Mouse (Mus musculus) stomach, embryonic 14.5 days (tissue): Measurements from ENCODE around the gene Dolk. TPM values are rescaled to one million over a fixed set of nuclear protein-coding genes. Genes with fewer than 3 reads are reported as not detected.

Source experiments
- ATAC-seq: fragments of 200-750 bp; cut with Nextera tagmentation; 2 replicates; pipeline ENCODE4 v1.8.0; 2017; ENCODE audit warnings: low read depth, moderate TSS enrichment; ENCODE audit not compliant: insufficient number of reproducible peaks, insufficient read depth, low FRiP score
- H3K27ac ChIP-seq: fragments of 300-500 bp; sonication (generic); 2 replicates; pipeline ENCODE4 v1.5.1; 2014; ENCODE audit warnings: mild to moderate bottlenecking, low read length, moderate library complexity, mixed read lengths
- H3K27me3 ChIP-seq: fragments of 300-500 bp; sonication (generic); 2 replicates; pipeline ENCODE4 v1.6.1; 2014; ENCODE audit warnings: low read length, control low read depth, mixed read lengths; ENCODE audit not compliant: control insufficient read depth, insufficient read depth
- H3K36me3 ChIP-seq: fragments of 300-500 bp; sonication (generic); 2 replicates; pipeline ENCODE4 v1.6.1; 2014; ENCODE audit warnings: mild to moderate bottlenecking, control low read depth, low read length, moderate library complexity, mixed read lengths; ENCODE audit not compliant: control insufficient read depth, insufficient read depth
- H3K4me1 ChIP-seq: fragments of 300-500 bp; sonication (generic); 2 replicates; pipeline ENCODE4 v1.6.1; 2014; ENCODE audit warnings: low read length, control low read depth, mixed read lengths; ENCODE audit not compliant: control insufficient read depth, insufficient read depth
- H3K4me2 ChIP-seq: fragments of 300-500 bp; sonication (generic); replicated peaks from 2 replicates; pipeline ENCODE4 v1.6.1; 2014; ENCODE audit warnings: low read depth, low read length, control low read depth
- H3K4me3 ChIP-seq: fragments of 300-500 bp; sonication (generic); 2 replicates; pipeline ENCODE4 v1.5.1; 2014; ENCODE audit warnings: low read depth, low read length, control low read depth
- H3K9ac ChIP-seq: fragments of 300-500 bp; sonication (generic); replicated peaks from 2 replicates; pipeline ENCODE4 v1.6.1; 2014; ENCODE audit warnings: low read depth, mild to moderate bottlenecking, control low read depth, low read length, moderate library complexity, mixed read lengths
- H3K9me3 ChIP-seq: fragments of 300-500 bp; sonication (generic); 2 replicates; pipeline ENCODE4 v1.6.1; 2016; ENCODE audit warnings: low read depth, low read length, control low read depth; ENCODE audit not compliant: control insufficient read depth
- WGBS: fragments of 180-500 bp; shearing (Covaris S2); extraction: QIAGEN DNeasy Blood & Tissue Kit; methylation state at CpG from one replicate; pipeline ENCODE4 v1.1.7; 2014; 5-methylcytosine and 5-hydroxymethylcytosine counted together
- polyA plus RNA-seq: library from polyadenylated mRNA; unstranded; fragments of >200 nt; fragmentation: Nextera tagmentation; extraction: Ambion mirVana; gene quantifications from 2 replicates; pipeline ENCODE4 v1.2.1, GENCODE M21; 2014

Gene Dolk
- polyA plus RNA-seq, 1 experiment from 2014 or later: 32.0 TPM

DNA sequence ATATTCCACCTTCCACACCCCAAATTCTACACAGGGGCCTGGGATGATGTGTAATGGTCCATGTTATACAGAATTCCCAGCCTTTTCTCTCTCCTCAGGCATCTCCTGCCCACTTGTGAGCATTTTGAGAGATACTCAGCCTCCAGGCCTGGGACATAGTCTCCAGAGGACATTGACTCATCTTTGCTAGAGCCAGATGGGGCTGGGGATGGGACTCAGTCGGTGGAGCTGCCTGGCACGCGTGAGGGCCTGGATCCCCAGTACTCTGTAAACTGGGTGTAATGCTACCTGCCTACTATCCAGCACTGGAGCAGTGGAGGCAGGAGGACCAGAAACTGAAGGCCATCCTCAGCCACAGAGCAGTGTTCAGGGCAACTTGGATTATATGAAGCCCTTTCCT is 37.0 kb downstream of the Dolk start:
- H3K4me3 ChIP-seq: no peak overlapping the region
- peaks cover 22% of the 10 kb centered on the region for H3K36me3 ChIP-seq
- H3K9me3 ChIP-seq: no peaks in the 10 kb centered on the region
- no peaks in the 10 kb centered on the region for H3K27me3 ChIP-seq
- ATAC-seq: no peak
- 93% methylated on average over 3 of the region's 3 CpGs for WGBS
- no peak overlapping the region for H3K4me2 ChIP-seq
- no peak overlapping the region for H3K27ac ChIP-seq
- no peak overlapping the region for H3K9ac ChIP-seq
- H3K4me1 ChIP-seq: peaks cover 10% of the 10 kb centered on the region; the same call in 1 of the 2 replicates

DNA sequence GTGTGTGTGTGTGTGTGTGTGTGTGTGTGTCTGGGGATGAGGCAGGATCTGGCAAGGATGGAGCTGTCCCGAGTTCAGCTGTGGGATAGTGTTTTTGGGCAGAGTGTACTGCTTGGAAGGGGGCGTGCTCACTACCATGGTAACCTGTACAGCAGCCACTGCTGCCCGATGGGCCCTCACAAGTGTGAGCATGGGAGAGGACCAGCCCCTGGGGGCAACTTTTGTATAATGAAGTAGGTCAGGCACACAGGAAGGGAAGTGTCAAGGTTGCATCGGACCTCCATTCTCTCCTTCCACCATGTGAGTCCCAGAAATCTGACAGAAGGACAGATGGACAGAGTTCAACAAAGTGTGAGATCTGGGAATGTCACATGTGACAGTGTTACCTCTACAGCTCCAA is 38.5 kb downstream of the Dolk start:
- no peak overlapping the region for H3K9ac ChIP-seq
- H3K27me3 ChIP-seq: no peaks in the 10 kb centered on the region
- H3K36me3 ChIP-seq: peaks cover 22% of the 10 kb centered on the region
- H3K4me3 ChIP-seq: no peak overlapping the region
- no peak for ATAC-seq
- WGBS: 82% methylated on average over 4 of the region's 4 CpGs
- H3K4me2 ChIP-seq: no peak overlapping the region
- H3K4me1 ChIP-seq: peaks cover 10% of the 10 kb centered on the region; the same call in 1 of the 2 replicates
- H3K9me3 ChIP-seq: no peaks in the 10 kb centered on the region
- H3K27ac ChIP-seq: no peak overlapping the region

DNA sequence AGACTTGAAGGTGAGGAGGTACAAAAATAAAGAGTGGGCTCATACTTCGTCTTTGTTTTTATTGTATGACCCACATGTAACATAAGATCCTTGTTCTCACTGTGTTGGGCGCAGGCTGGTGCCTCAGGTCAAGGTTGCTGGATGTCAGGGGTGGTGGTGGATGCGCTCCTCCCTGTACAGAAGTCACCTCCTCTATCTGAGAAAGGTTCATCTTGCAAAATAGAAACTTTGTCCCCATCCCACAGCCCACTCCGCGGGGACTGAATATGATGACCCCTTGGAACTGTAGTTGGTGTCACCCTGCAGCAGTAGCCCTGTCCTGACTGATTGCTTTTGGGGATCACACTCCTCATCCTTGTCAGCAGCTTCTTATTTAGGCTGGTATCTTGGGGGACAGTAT is 39.1 kb downstream of the Dolk start:
- Histone ChIP-seq H3K36me3 (peaks cover 22% of the 10 kb centered on the region), H3K4me3 (no peak overlapping the region), H3K9ac (no peak overlapping the region), H3K27me3 (no peaks in the 10 kb centered on the region), H3K4me2 (no peak overlapping the region), H3K9me3 (no peaks in the 10 kb centered on the region), H3K27ac (no peak overlapping the region), H3K4me1 (0 out of 2 replicates have a peak, but pooled peaks cover 6% of the 10 kb centered on the region)
- 89% methylated on average over 5 of the region's 5 CpGs for WGBS
- no peak for ATAC-seq

DNA sequence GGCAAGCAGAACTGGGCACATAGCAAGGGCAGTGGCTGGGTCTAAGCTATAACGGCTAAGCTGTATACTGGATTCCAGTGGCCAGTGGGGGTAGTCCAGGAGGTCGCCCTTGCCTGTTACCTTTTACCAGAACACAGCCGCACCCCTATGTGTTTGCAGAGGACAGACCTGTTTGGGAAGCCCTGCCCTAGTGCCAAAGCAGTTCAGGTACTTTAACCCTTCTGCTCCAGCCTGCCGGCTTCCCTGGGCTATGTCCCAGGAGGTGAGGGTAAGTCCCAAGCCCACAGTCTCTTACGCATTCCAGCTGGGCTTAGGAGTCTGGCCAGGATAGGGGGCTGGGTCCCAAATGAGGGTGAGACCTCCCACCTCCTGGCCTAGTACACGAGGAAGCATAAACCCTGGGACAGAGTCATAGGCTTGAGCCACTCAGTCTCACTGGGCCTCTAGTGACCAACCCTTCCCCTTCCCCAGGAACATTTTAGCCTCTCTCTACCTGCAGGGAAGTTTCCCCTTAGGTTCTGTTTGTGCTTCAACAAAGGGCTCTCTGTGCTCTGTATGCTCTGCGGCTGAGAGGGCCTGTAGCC is 41.4 kb downstream of the Dolk start:
- H3K4me3 ChIP-seq: no peak overlapping the region
- 56% methylated on average over 7 of the region's 7 CpGs for WGBS
- H3K27ac ChIP-seq: peak overlapping the region; percentile 67
- H3K4me2 ChIP-seq: no peak overlapping the region; the same call in 1 of the 2 replicates
- peak; percentile 35 for ATAC-seq
- H3K9me3 ChIP-seq: no peaks in the 10 kb centered on the region
- peaks cover 40% of the 10 kb centered on the region for H3K36me3 ChIP-seq
- no peaks in the 10 kb centered on the region for H3K27me3 ChIP-seq
- 0 out of 2 replicates have a peak, but pooled peaks cover 3% of the 10 kb centered on the region for H3K4me1 ChIP-seq
- H3K9ac ChIP-seq: no peak overlapping the region

DNA sequence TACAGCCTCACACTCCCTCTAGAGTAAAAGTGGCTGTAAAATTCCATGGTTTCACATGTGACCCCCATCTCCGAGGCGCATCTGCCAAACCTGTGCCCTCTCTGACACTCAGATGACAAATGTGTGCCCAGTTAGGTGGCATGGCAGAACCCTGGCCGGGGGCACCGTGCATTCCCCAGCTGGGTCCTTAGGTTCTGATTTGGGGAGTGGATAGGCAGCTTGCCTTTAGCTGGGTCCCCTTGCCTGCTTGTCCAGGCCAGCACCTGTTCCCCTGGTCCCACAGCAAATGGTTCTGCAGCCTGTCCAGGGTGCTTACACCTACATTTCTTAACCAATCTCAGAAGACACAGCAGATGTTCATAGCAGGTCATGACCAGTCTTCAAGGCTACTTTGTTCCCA is 42.7 kb downstream of the Dolk start:
- ATAC-seq: no peak
- 85% methylated on average over 4 of the region's 4 CpGs for WGBS
- no peaks in the 10 kb centered on the region for H3K9me3 ChIP-seq
- H3K4me1 ChIP-seq: peaks cover 14% of the 10 kb centered on the region
- no peak overlapping the region for H3K4me3 ChIP-seq
- H3K36me3 ChIP-seq: peaks cover 31% of the 10 kb centered on the region
- no peaks in the 10 kb centered on the region for H3K27me3 ChIP-seq
- no peak overlapping the region for H3K9ac ChIP-seq
- no peak overlapping the region for H3K4me2 ChIP-seq
- H3K27ac ChIP-seq: no peak overlapping the region

DNA sequence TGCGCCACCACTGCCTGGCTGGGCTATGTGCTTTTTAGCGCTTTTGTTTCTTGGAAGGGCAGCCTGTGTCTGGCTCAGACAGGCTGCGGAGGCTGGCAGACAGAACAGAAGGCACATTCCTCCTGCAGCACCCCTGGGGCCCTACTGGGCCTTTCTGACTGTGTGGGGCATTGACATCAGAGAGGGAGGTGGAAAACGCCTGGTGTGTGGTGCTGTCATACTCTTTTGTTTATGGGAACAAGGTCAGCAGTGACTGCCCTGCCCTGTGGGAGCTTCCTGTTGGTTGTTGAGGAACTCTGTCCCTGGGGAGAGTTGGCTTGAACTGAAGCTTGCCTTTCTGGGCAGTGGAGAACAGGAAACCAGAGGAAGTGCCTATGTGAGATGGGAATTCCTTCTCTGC is 43.6 kb downstream of the Dolk start:
- ATAC-seq: no peak

DNA sequence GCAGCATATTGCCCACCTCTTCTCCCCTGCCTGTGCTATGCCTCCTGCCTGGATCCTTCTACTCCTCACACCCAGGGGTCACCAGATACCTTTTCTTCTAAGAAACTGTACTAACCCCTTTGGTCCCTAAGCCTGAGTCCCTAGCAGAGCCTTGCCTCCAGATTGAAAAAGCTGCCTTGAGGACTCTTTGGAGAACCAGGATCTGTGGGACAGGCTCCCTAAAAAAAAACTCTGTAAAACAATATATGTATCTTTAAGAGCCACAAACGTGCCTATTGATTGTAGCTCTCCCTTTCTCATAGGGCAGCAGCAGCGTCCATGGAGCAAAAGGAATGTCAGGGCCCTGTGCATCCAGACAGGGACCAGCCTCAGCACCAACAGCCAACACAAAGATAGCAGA is 45.9 kb downstream of the Dolk start, which contains the start of gene Gm28035:
Gene Gm28035, plus strand, starts transcription at position 301 of the 400 bp plus-strand sequence.
- Histone ChIP-seq H3K27me3 (no peaks in the 10 kb centered on the region), H3K4me1 (peaks cover 20% of the 10 kb centered on the region), H3K4me3 (no peak within 1 kb of the TSS), H3K9ac (no peak within 1 kb of the TSS), H3K9me3 (no peaks in the 10 kb centered on the region), H3K36me3 (peaks cover 23% of the 10 kb centered on the region), H3K27ac (no peak within 1 kb of the TSS), H3K4me2 (no peak within 1 kb of the TSS)
- no peak for ATAC-seq
- WGBS: 64% methylated on average over 2 of the region's 2 CpGs

More for the DNA sequence above, 43.6 kb downstream of the Dolk start:
- Histone ChIP-seq H3K4me3 (no peak overlapping the region), H3K9ac (no peak overlapping the region), H3K27ac (no peak overlapping the region), H3K36me3 (peaks cover 23% of the 10 kb centered on the region), H3K4me1 (peaks cover 15% of the 10 kb centered on the region), H3K4me2 (no peak overlapping the region), H3K27me3 (no peaks in the 10 kb centered on the region), H3K9me3 (no peaks in the 10 kb centered on the region)
- 53% methylated on average over 4 of the region's 4 CpGs for WGBS

DNA sequence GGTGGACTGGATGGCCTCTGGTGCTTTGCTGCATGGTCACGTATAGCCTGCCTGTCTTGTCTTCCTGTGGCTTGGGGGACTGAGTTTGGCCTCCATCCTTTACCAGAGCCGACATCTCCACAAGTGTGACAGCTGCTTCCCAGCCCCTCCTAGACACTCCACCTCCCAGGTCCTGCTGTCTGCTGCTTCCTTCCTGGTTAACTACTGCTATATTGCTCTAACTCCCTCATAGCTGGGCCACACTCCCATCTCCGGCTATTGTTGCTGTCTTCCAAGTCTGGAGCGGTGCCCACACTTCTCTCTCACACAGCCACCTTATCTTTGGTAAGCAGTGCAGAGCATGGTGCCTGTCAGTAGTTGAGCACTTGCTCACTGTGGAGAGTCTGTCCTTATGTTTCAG is 46.4 kb downstream of the Dolk start:
- peaks cover 18% of the 10 kb centered on the region for H3K4me1 ChIP-seq
- no peak overlapping the region for H3K27ac ChIP-seq
- no peaks in the 10 kb centered on the region for H3K27me3 ChIP-seq
- no peak for ATAC-seq
- WGBS: 69% methylated on average over 4 of the region's 4 CpGs
- no peak overlapping the region for H3K4me2 ChIP-seq
- no peak overlapping the region for H3K4me3 ChIP-seq
- peaks cover 20% of the 10 kb centered on the region for H3K36me3 ChIP-seq
- no peaks in the 10 kb centered on the region for H3K9me3 ChIP-seq
- H3K9ac ChIP-seq: no peak overlapping the region
